Mouse (Mus musculus) T-cell, adult 2 months (primary cell): ENCODE measurements around the gene Slc16a10.
"Not testable (repeated sequence)": the region's sequence is repeated elsewhere in the genome, so short reads cannot be mapped to it uniquely, and the experiment has no call there.

Experiments used
- DNase-seq: peaks from one replicate; pipeline ENCODE4 v3.0.0; 2022; ENCODE audit warnings: low spot score

The Slc16a10 gene

DNA sequence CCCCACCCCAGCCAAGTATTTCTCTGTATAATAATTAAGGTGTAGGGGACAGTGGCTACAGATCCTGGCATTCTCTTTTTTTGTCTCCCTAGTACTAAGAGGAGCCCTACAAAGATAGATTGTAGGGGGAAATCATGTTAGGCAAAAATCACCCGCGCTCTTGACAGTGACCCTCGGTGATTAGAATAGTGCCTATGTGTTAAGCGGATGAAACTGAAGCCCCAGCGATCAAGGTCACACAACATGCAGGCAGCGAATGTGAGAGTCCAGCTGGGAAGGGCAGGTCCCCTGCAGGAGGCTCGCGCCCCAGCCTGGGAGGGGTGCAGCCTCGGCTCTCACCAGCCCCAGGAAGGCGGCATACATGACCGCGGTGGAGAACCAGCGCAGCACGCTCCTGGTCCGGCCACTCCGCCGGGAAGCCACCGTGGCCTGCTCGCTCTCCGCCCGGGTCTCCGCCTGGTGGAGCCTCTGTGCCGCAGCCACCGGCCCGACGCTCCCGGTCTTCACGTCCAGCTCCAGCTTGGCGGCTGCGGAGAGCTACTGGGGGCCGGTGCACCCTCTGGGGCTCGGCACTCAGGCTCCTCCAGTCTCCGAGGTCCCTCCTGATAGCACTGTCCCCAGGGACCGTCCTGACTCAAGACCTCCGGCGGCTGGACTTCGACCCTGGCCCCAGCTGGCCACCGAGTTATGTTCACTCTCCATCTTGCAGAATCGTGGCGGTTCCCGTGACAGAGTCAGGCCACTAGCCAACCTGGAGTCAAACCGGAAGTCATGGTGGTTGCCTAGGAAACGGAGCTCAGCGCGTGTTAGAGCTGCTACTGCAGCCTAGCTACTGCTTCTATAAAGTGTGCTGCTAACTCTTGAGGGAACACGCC lies 117.3 kb downstream of the Slc16a10 start, which contains the start of gene Mfsd4b1:
Gene Mfsd4b1, minus strand, starts transcription at position 715 of the 875 bp plus-strand sequence.
- DNase-seq: peak; percentile 85

DNA sequence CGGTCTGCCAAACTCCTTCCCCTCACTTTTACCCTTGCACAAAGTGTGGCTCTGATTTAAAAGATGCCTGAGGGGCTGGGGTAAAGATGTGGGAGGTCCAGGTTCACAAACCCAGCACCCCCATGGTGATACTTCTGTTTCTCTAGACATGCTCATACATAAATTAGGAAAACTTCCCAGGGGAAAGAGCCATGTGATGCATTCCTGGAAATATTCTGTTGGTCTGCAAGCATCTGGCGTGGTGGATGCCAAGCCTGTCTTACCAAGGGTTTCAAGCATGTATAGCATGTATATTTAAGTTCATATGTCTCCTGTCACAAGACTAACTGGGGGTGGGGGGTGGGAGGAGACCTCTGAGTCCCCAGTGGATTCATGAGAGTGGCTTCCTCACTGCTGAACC lies 121.7 kb downstream of the Slc16a10 start:
- no peak for DNase-seq

DNA sequence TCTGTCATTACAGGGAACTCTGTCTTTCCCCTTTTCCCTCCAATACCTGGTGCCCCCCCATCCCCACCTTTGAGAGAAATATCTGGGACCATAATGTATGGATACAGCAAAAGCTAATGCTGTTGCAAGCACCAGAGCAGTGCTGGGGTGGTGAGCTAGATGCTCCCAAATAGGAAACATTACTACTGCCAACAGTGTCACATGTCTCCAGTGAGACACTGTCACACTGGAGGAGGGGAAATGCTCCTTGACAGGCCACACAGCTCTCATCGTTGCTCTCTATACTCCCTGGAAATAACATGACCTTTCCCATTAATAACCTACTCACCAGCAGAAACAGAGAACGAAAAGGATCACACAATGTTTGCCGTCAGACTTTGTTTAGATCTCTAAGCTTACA lies 122.6 kb downstream of the Slc16a10 start:
- no peak for DNase-seq

DNA sequence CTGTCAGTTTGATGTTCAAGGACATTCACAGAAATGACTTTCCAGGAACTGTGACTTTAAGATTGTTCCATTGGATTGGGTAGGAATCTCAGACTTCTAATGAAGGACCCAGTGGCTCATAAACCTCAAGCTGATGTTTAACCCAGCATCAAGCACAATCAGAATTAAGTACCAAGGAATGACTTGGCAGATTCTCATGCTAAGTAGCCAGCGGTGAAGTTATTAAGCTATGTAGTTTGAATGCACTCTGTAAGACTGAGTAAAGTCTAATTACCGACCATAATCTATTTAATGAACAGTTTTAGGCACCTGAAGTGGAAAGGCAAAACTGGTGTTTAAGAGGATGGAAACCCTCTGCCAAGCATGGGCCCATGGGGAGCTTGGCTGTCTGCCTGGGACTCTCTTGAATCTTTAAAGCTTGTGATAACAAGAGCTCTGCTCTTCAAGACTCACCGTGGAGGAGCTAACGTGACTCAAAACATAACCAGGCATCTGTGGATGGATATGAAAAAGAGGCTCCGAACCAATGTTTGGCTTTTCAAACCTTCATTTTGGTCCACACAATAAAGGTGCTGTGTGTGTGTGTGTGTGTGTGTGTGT lies 123.7 kb downstream of the Slc16a10 start:
- DNase-seq: no peak

DNA sequence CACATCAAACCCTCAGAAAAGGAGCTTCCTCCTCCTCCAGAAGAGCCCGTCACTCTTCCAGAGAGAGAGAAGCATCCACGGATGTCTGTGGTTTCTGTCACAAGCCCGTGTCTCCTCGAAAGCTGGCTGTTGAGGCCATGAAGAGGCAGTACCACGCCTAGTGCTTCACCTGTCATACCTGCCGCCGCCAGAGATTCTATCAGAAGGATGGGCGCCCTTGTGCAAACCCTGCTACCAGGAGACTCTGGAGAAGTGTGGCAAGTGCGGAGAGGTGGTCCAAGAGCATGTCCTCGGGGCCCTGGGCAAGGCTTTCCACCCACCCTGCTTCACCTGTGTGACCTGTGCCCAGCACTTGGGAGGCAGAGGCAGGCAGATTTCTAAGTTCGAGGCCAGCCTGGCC lies 132.5 kb downstream of the Slc16a10 start:
- no peak for DNase-seq

DNA sequence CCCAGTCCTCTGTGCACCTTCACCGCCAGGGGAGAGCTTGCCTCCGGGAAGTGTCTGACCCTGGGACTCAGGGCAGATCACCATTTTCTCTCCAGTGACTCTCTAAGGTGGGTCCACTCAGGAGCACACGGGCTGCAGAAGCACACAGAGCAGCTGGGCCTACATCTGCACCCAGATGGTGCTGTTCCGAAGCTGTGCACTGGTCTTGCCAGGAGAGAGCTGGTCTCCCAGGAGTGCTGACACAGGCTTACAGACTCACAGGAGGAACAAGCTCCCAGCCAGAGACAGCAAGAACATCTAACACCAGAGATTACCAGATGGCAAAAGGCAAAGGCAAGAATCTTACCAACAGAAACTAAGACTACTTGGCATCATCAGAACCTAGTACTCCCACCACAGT lies 133.2 kb downstream of the Slc16a10 start:
- DNase-seq: not testable (repeated sequence)

DNA sequence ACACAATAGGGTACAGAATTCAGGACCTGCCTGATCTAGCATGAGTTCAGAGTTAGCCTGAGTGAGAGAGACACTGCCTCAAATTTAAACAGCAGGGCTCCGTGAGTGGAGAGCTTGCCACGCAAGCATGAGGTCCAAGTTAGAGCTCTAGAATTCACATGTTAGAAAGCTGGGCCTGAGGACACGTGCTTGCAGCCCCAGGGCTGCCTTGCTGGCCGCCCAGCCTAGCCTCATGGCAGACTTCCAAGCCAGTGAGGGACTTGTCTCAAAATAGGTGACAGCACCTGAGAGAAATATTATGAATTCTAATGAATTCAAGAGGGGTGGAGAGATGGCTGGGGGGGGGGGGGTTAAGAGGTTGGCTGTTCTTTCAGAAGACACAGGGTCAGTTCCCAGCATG lies 134.1 kb downstream of the Slc16a10 start:
- no peak for DNase-seq

DNA sequence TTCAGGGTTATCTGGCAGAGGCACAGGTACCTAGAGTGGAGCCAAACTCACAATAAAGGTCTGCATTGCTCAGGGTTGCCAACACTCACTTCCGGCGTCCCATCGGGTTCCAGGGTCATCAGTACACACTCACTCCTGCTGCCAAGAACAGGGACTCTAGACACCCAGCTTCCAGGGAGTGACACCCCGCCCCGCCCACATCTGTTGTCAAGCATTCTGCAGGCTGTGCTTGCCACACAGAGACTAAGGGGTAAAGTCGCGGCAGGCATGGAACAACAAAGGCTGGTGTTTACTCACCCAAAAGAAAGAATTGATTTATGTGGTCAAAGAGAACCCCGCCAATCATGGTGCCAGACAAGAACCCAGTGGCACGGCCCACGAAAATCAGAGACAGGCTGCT lies 135.1 kb downstream of the Slc16a10 start:
- peak; percentile 39 for DNase-seq

DNA sequence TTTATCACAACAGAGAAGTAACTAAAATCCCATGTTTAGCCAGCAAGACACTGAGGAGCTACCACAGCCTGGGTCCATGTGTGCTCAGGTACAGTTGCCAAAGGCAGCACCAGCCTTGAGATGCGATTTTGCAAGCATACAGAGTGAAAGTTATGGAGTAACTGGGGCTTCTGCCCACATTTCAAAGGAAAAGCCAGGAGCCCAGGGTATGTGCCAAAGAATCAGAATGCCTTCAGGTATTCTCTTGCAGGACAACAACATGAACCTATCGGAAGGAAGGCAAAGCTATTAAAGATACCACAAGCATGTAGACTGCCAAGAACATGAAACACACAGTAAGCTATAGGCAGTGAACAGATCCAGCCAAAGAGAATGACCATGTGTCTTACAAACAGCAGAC lies 141.3 kb downstream of the Slc16a10 start:
- DNase-seq: no peak

DNA sequence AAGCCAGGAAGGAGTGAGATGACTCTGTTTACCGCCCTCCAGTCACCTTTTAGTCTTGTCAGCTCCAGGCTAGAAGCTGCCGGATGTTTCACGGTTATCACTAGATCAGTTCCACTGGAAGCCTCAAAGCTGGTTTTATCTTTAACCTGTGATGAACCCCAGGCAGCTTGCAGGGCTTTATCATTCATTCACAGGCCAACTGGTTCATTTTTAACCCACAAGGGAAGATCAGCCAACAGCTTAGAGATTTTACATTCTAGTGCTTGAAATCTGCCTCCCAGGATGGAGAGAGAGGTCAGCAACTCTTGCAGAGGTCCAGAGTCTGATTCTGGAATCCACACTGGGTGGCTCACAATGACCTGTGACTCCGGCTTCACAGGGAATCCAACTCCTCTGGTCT lies 150.9 kb downstream of the Slc16a10 start:
- peak; percentile 57 for DNase-seq

DNA sequence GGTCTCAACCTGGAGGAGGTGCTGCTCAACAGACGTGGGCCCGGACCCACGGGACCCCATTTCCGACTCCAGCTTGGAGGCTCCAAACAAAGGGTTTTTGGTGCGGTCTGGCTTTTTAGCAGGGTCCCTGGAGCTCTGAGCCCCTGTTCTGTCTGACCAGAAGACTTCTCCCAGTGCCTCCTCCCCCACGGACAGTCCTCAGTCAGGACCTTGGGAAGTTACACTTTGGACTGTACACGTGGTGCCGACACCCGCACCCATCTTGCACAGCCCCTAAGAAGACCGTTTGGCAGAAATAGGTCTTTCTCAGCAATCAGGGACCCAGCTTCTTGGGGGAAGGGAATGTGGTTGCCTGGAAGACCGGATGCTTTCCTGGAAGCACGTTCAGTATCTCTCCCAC lies 155.6 kb downstream of the Slc16a10 start, which contains the start of gene Mfsd4b5:
Gene Mfsd4b5, minus strand, starts transcription at position 181 of the 400 bp plus-strand sequence.
- no peak for DNase-seq
